Mouse (Mus musculus) NIH3T3 (cell line): Measurements from ENCODE around the gene Pik3cg.
"Not testable (repeated sequence)": the region's sequence is repeated elsewhere in the genome, so short reads cannot be mapped to it uniquely, and the experiment has no call there.

ENCODE experiments used
- DNase-seq: peaks from one replicate; pipeline ENCODE4 v3.0.0-alpha.2; 2012; ENCODE audit warnings: low read depth

Pik3cg gene

DNA sequence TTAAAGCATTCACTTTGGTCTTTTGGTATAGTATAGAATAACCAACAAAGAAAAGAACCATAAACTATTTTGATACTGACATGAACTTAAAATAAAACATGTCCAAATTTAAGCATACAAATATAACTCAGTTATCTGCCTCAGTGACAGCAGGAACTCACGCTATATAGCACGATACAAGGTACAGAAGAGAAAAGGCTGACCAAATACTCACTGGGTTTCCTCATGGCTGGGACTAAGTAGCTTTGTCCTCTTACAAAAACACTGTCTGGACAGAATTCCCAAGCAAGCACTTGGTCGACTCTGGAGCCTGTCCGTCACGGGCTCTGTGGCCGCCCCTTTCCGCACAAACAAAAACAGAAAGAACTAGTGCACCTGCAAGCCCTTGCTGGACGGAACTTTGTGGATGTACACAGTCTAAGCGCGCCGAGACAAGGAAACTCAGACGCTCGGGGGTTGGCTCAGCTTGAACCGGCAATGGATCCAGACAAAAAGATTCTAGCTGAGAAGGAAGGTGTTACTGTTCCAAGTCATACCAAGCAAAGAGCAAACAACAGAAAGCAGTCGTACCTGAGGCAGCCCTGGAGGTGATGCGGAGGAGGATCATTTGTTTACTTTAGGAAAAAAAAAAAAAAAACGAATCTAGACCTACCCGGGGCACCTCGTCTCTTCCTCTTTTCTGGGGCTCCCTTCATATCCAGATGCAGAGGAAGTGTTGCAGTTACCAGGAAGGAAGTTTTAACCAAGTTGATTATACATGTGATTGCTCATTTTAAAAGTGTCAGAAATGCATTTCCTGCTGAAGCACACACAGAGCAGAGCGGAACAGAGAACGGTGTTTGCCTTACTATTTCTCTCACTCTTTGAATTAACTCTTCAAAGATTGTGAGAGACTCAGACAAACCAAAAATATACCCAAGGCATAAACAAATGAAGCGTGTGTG is at the start of gene Pik3cg:
Gene Pik3cg (minus strand): TSS at position 712 of the 944 bp plus-strand sequence.
- no peak for DNase-seq

DNA sequence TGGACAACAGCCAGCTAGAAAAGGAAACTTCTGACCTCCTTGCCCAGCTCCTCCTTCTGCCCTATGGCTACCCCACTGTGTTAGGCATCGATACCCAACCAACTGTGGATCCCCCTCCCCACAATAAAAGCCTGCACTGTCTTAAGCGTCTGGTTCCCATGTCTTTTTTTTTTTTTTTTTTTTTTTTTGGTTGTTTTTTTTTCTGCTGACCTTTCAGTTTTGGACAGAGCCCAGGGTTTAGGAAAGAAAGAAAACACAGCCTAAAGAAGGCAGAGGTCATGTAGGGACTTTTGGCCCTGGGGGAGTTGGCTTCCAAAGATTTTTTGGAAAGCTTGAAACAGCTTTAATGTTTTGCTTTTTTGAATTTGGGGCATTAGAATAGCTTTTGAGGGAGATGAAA is 40.0 kb upstream of the Pik3cg start:
- DNase-seq, result no peak

DNA sequence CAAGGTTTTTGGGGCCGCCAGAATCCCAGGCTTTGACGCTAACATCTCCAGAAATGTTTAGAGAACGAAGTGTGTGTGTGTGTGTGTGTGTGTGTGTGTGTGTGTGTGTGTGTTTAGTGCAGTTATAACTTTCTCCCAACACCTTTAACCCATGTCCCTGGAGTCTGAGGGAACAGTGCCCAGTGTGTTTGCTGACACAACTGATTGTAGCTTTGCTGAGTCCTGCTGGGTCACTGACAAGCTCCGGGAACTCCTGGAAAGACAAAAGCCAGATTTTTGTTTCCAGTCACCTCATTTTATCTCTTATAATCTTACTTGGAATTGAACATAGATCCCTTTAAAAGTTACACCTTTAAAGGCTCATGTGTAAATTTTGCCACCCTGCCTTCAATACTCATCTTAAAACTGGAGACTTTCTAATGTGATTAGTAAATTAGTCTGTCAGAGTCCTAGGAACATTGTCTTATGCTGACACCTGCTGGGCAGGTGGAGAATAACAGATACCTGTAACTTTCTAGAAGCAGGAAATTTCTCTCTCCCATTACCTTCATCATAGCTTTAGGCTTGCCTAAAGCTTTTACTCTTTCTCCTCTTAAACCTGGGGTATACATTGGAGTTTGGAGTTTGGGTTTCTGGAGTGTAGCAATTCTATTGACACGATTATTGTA is 37.2 kb upstream of the Pik3cg start:
- peak; percentile 57 for DNase-seq

DNA sequence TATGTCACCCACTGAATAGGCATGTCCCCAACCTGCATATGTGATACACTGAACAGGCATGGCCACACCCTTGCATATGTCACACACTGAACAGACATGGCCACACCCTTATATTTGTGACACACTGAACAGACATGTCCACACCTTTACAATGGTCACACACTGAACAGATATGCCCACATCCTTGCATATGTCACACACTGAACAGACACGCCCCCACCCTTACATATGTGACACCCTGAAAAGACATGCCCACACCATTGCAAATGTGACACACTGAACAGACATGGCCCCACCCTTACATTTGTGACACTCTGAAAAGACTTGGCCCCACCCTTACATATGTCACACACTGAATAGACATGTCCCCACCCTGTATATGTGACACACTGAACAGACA is 35.1 kb upstream of the Pik3cg start:
- DNase-seq, result no peak

DNA sequence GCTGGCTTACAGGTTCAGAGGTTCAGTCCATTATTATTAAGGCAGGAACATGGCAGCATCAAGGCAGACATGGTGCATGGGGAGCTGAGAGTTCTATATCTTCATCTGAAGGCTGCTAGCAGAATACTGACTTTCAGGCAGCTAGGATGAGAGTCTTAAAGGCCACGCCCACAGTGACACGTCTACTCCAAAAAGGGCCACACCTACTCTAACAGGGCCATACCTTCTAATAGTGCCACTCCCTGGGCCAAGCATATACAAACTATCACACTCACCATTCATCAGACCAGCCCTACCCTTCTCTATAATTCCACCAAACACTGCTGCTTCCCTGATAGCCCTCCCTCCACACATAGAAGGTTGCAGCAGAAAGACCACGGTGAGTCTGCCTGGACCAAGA is 30.7 kb upstream of the Pik3cg start:
- not testable (repeated sequence) for DNase-seq

DNA sequence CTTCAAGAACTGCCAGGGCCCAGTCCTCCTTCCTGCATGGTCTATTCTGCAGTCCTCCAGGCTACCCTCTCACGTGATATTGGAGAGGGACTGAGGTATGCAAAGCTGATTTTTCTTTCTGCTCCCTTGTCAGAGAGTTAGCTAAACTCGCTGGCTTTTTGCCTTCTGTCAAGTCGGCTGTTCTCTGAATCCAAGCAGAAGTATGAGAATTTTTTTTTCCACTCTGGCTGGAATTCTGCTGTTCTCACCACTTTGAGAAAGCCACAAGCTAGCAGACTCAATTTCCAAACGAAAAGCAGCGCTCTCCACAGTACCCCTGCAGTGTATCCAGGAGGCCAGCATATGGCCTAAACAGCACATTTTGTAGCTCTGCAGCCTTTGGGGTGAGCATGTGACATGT is 30.0 kb upstream of the Pik3cg start:
- DNase-seq, result peak; percentile 19

DNA sequence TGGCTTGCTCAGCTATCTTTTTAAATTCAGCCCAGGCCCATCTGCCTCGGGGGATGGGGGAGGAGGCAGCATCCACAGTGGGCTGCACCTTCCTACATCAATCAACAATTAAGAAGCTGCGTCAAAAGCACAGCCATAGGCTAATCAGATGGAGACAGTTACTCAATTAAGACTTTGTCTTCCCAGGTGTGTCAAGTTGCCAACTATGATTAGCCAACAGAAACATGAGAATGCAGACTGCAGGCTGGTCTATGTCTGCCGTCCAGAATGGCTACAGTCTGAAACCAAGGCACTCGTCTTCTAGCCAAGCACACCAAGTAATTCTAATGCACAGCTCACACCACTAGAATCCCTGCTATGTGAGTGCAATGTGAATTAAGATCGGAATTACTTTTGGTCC is 29.4 kb upstream of the Pik3cg start:
- no peak for DNase-seq

DNA sequence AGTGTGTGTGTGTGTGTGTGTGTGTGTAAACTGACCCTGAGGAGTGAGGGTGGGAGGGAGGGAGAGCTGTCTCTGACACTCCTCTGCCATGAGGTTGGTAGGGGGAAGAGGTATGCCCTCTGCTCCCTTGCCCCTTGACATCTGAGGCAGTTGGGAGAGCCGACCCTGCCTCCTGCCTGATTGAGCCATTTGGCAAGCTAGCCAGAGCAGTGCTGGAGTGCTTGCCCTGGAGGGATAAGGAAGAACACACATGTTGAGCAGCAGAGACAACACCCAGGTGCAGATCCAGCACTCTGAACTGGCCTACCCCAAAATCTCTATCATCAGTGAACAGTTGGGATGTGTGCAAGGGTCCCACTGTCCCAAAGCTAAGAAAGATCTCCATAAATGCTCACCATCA is 28.7 kb upstream of the Pik3cg start:
- no peak for DNase-seq

DNA sequence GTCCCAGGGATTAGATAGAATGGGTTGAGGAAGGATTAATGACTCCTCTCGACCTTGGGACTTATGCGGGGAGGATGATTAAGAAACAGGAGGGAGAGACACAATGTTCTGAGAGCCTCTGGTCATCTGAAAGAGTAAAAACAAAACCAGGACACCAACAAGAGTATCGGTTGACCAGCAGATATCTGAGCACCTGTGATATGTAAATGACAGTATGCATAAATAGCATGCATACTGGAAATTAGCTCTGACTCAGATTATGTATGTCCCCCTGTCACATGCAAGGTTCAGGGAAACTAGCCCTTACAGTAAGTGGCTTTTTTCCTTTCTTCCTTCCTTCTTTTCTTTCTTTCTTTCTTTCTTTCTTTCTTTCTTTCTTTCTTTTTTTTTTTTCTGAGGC is 28.0 kb upstream of the Pik3cg start:
- DNase-seq, result no peak

DNA sequence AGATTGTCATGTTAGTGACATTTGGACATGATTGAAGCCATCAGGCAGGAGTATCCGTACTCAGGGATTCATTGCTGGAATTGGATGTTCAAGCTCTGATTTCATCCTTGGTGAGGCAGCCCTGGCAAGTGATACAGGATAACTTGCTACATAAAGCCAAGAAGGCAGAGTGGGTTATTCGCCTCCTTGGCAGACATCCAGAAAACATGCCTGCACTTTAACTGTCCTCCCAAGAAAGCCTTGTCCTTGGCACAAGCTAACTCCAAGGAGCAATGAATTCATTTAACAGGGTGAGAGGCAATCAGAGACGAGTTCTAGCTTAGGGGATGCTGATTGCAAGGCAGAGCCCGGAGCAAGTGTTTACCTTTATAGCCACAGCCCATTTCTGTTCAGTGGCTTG is 25.4 kb upstream of the Pik3cg start:
- peak; percentile 39 for DNase-seq

DNA sequence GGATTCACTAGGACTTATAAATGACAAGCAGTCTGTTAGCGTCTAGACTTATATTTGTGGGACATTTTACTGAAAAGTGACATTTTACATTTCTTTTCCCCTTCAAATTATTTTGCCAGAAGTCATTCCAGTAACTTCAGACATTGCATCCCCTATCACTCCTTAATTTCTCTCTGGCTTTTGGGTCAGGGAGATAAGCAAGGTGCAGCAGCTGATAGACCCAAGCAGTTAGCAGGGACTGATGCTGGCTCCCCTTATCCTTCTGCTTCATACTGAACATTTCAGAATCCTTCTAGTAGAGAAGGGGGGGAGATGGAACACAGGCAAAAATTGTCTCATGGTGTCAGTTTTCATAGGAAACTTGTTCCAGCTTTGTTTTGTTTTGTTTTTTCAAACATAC is 22.9 kb upstream of the Pik3cg start:
- no peak for DNase-seq

DNA sequence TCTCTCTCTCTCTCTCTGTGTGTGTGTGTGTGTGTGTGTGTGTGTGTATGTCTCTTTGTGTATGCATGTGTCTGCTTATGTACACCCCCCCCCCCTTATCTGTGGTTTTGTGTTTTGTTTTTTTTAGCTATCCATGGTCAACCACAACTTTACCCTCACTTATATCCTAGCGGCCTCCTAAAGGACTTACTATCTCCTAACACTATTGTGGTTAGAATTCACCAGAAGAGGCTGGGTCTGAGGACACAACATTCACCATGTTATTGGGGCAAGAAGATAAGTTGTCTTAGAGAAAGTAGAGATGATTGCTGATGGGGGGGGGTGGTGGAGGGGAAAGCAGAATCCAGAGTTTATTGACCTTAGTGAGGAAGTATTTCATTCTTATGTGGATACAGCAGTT is 15.2 kb upstream of the Pik3cg start:
- DNase-seq, result no peak

DNA sequence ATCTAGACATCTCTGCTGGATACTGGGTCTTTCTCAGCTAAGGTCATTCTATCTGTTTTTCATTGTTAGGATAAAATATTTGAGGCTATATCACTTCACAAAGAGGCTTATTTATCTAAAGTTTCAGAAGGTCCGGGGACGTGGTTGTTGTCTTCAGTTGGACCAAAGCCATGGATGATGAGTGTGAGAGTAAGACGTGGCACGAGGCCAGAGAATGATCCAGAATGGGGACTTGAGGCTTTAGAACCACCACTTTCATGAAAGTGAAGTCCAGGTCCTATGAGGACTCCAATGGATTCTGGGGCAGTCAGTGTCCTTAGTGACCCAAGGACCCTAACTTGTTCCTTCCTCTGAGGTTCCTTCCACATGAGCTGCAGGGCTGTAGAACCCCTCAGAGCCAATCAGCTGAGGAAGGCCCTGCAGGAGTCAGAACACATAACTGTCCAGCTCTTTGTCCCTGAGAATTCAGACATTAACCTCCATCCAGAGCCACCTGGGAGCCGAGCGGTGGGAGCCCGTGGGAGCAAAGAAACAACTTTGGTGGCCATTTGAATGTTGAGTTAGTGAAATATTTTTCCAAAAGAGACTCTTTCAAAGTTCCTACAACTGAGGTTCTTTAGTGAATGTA is 14.4 kb upstream of the Pik3cg start:
- DNase-seq, result no peak

DNA sequence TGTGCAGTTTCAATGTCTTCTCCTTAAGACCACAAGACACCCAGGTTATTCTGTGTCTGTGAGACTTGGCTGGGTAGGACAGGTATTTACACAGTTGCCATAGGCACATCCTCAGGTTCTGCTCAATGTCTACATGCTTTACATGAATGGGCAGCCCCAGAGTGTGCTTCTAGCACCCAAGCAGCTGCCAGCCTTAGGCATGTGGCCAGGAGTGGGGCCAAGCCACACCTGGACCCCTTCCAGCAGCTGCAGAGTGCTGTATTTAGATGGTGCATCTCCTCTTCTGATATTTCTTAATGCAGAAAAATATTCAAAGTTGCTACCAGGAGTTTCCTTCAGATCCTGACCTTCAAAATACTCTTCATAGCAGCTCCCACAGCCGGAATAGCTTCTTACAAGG is 11.9 kb upstream of the Pik3cg start:
- DNase-seq, result peak; percentile 7

DNA sequence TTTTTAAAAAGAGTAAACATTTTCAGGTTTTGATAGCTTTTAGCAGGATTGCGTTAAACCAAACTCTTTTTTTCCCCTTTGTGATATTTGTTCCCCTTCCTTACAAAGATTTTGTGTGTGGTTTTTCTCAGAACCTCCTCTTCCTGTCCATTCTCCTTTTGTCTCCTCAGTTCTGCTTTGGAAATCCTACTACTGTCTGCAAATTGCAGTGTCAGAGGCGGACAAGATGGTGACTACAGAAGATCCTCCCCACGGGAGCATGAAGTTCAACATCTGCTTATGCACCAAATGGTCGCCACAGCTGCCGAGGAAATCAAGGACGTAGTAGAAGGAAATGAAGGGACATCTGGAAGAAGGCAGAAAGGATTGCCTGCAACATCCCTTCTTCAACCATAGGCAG is 6.7 kb upstream of the Pik3cg start:
- no peak for DNase-seq

DNA sequence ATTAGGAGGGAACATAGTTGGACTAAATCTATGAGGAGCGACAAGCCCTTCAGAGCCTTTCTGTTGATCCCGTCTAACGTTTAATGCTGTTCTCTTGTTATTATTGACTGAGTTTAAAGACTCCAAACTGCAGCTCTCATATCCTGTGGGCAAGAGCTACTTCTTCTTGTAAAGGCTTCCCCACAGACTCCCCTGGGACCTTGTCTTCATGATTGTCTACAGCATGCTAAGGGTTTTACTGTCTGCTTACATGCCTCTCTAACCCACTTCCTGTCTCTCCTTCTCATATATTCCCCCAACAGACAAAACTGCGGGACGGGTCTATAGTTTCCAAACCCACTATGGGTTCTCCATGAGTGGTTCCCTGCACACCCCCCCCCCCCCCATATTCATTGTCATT is 4.2 kb upstream of the Pik3cg start:
- DNase-seq, result no peak

DNA sequence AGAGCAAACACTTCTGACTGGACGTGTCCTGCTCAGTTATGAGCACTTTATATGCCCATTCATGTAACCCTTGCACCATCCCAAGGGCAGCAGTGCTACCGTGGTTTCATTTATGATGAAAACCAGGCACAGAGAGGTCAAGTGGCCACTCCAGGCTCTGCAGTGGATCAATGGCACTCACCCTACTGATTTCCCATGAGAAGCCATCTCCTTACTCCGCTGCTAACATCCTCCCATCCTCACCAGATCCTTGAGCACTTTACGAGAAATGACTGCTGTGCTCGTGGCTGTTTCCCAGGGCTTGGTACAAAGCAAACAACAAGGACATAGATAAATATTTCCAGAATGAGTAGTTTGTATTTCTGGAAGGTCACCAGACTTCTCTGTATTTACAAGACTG is 3.7 kb upstream of the Pik3cg start:
- DNase-seq, result no peak

DNA sequence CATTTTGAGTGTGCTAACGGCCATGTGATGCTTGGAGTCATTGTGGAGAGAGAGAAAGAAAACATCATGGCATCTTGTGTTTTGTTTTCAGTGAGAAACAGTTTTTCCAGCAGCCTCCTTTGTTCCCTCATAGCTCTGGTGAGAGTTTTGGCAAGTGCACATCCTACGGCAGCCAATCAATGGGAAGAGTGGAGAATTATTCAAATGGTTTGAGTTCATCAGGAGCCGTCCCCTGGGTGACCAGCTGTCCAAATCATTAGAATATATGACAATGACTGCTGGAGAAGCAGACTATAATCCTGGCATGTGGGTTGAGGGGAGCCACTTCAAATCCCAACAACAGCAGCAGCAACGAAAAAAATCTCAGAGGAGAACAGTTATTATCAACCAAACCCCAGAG is 2.8 kb upstream of the Pik3cg start:
- DNase-seq, result no peak

DNA sequence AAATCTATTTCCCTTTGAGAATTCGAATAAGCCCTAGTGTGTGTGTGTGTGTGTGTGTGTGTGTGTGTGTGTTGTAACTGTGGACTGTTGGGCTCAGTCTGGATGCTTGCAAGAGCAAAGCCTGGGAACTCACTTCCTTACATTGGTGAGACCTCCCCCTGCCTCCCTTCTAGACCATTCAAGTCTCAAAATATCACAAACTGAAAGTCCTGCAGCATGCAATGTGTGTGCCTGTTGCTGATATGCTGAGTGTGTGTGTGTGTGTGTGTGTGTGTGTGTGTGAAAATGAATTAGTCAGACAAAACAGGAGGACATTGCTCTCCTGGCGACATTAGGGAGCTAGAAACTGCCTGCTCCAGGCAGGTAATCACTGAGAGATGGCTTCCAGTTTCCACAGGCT is 492 bp upstream of the Pik3cg start:
- no peak for DNase-seq

DNA sequence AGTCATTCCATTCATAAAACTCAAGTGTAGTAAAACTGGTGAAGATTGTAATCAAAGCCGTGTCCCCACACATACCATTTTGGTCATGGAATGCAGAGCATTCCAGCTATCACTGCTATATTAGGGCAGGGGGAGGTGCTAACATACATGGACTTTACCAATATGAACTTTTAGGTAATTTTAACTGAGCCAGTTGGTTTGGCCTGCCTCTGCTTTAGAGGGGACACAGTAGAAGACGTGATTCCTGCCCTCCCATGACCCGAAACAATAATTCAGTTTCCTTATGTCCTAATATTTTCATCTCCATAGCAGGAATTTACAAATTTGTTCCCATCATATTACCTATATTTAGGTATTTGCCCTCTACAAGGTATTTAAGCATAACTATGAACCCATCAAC is 1.3 kb downstream of the Pik3cg start:
- no peak for DNase-seq

DNA sequence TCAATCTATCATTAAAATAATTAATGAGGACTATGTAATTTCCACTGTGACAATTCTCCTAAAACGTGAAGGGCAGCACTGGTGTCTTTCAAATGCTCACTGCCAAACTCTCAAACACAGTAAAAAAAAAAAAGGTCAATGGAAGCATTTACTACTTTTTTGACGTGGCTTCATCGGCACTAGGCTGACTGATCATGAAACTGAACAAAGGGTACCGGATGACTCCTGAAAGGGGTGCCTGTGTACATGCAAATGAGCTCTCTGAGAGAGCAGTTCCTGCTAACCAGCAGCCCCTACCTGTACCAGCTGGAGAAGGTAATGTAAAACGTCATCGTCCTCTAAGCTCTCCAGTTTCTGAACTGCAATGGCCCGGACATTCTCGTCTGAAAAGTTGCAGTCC is 4.8 kb downstream of the Pik3cg start:
- DNase-seq, result no peak

DNA sequence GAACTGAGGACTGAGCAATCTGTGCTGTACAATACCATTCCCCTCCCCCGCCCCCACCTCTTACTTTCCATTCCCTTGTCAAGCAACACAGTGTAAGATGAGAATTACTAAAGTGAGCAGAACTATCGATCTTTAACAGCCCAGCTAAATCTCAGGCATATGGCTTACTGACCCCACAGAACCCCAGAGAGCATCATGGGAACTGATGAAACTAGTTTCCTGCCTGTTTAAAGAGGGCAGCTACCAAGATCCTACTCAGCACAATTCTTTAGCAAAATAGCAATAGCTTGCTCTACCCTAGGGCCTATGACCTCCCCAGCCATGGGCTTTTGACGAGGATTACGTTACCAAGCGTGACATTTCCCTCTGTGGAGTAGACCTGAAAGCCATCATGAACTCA is 5.9 kb downstream of the Pik3cg start:
- DNase-seq, result no peak

DNA sequence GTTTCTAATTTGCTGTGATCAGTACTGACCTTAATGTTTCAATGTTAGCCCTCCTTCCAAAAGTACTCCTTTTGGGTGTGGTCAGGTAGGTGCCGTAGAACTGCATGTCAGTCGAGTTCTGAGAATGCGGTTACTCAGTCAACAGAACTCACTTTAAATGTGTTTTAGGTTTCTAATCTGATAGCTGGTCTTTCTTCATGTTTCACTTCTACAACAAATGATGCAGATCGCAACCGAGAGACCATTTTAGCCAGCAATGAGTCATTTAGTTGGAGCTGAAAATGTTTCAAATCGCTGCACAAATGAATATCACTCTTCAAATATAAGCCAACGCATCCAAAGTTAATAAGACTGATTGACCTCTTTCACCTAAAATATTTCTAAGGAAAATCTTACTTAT is 6.5 kb downstream of the Pik3cg start:
- DNase-seq, result no peak
